Mouse (Mus musculus) spleen, postnatal 4 days (tissue): ENCODE results near the gene Bicra.

Source experiments
- DNase-seq, 2 experiments: peaks; one replicate each; pipeline ENCODE4 v3.0.0; 2022; ENCODE audit warnings: low spot score in 2 of 2

Gene Bicra

GRCm38 (mm10) chr7:15948381-15948941 is 99.3 kb downstream of the Bicra start:
- peak; percentile 84 to 94 for DNase-seq

DNA sequence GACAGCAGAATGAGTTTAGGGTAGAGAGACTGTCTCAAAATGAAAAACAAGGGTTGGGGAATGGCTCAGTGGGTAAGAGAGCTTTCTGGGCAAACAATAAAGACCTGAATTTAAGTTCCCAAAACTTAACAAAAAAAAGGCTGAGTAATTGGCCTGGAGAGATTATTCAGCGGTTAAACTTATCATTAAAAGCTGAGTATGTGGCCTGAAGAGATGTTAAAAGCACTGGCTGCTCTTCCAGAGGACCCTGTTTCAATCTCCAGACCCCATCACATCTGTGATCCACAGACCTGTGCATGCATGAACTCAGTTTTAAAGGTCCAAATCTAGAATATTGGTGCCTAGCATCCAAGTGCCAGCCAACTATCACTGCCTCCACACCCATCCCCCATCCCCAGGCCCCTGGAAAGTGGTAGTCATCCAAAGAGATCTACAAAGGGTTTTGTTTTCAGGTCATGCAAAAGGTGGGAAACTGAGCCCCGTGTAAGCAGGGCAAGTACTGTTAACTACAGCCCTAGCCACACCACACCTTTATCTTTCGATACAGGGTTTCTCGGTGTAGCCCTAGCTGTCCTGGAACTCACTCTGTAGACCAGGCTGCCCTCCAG is 100.0 kb downstream of the Bicra start:
- no peak for DNase-seq

GRCm38 (mm10) chr7:15945721-15946536 is 101.8 kb downstream of the Bicra start, which contains the start of gene Nop53:
Gene Nop53, minus strand, starts transcription at chr7:15946074.
- peak; percentile 86 to 94 for DNase-seq

GRCm38 (mm10) chr7:15945211-15945610 is 102.5 kb downstream of the Bicra start:
- no peak for DNase-seq

DNA sequence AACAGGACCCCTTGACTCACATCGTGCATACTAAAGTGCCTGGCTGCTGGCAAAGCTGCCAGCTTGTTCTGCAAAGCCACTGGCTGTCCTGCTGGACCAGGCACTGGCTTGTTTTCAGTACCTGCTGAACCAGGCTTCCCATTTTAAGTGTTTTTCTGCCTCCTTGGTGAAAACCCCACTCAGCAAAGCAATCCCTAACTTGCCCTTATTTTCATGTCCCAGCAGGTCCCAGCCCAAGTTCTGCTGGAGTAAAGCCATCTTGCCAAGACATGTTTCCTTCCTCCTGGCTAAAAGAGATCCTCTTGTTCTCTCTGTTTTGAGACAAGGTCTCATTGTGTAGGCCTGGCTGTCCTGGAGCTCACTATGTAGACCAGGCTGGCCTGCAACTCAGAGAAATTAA is 103.4 kb downstream of the Bicra start:
- no peak for DNase-seq

DNA sequence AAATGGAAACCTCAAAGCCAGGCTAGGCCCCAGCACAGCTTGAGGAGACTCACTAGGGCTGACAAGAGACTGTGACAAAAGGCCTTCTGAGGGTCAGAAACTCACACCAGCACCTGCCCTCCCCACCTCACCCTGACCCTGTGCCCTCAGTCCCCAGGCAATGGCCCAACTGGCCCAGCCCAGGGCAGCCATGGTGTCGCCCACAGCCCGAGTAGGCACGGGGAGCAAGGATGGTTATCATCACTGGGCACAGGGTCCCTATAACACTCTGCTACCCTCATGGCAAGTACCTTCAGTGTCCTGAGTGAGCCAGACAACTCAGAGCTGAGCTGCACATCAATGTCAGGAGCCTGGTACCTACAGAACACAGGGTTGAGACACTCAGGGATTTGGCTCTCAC is 109.1 kb downstream of the Bicra start:
- no peak for DNase-seq

DNA sequence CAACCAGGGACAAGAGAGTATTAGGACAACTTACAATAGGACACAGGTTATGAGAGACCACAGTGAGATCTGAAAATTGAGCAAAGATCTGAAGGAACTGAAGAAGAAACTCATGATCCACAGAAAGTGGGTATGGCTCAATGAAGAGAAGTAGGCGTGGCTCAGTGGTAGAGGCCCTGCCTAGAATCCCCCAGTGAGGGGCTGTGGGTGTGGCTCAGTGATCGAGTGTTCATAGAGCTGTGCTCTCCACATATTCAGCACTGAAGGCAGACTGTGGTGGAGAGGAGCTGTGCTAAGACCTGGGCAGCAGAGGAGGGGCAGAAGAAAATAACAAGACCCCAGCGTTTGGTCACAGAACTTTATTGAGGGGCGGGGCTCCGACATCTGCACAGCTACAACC is 110.2 kb downstream of the Bicra start:
- no peak for DNase-seq

DNA sequence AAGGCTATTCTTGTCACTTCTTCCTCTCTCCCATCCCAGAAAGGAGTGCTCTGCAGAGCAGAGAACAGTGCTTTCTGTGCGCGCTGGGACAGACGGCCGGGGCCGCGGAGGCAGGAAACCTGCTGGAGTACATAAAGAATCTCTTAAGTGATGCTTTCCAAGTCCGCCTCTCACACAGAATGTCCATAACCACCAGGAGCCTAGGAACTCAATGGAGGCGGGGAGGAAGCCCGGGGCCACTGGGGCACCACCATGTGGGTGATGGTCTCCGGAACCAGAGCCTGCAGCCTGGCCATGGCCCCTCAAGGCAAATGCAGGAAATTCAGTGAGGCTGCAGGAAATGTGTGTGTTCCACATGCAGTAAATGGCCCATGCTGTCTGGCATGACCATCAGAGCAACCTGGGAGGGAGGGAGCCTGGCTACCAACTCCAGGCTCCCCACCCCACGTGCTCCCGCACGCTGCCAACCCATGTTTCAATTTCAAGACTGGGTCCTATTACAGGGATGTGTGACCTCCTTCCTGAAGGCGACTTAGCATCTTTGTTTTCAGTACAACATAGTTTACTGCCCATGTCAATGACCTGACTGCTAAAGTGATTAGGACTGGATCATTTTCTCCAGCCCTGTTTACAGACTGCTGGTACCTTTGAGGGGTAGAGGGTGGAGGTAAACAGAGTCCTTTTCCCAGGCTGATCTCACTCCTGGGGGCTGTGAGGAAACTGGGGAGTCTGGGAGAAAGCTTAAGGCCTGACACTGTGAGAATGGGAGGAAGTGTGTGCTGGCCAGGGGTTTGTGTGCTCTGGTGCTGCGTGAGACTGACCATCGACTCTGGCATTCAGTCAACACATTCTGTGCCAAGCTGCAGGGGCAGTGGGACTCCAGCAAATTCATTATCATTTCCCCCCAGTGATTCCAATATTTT is 114.0 kb downstream of the Bicra start:
- DNase-seq, result no peak

- no peak for DNase-seq
Measured at GRCm38 (mm10) chr7:15931635-15932034, 116.1 kb downstream of the Bicra start.

- DNase-seq, result no peak
Measured at GRCm38 (mm10) chr7:15930543-15930942, 117.2 kb downstream of the Bicra start.

- peak; percentile 56 to 86 for DNase-seq
Measured at GRCm38 (mm10) chr7:15929910-15930309, 117.8 kb downstream of the Bicra start.

DNA sequence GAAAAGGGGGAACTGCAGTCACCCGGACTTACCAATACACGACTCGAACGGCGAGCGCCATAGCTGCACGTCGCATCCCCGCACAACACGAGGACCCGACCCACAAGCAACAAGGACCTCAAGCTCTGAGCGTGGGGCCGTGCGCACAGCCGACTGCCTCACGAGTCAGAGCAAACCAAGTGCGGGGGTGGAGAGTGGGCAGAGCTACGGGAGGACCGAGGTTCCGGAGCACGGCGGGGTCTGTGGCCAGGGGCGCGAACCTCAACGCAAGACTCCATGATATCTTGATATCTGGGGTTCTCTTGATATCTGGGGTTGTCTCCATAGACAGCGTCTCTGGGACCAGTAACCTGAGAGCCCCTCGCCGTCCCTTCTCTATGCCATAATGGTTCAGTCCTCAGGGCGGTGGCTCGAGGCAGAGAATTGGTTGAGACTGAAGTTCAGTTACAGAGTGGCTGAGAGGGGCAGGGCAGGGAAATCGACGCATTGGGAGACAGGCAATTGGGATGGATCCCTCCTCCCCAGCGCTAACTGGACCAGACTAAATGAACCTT is 125.4 kb downstream of the Bicra start, which contains the start of gene Selenow:
TSS of gene Selenow (minus strand) at position 183 of the 554 bp plus-strand sequence.
- peak; percentile 87 to 93 for DNase-seq

DNA sequence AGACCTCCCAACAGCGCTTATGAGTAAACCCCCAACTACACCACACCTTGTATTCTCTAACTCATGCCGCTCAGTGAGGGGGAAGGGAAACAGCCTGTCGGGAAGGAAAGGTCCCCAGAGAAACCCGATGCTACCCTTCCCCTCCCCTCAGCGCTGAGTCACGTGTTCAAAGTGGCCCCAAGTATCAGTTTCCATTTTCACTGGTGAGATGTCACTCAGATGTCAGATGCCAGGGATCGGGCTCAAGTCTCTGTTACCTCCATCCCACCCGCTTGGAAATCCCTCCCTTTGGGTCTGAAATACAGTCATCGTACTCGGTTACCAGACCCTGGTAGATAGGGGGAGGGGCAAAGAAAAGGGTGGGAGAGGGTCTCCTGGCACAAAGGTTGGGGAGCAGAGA is 125.9 kb downstream of the Bicra start:
- DNase-seq, result peak; percentile 22 to 68
